Mouse (Mus musculus) CH12.LX (cell line): ENCODE data around the gene Nrp2. TPM values are rescaled to one million over a fixed set of nuclear protein-coding genes. Genes with fewer than 3 reads are reported as not detected.

ENCODE experiments used
- DNase-seq: peaks from one replicate; pipeline ENCODE4 v3.0.0-alpha.2; 2013; ENCODE audit errors: extremely low read depth
- H3K27ac ChIP-seq: 2 replicates; pipeline ENCODE4 v1.5.1; 2012; ENCODE audit warnings: low read depth, mild to moderate bottlenecking, control low read depth, moderate library complexity; ENCODE audit not compliant: insufficient read depth
- H3K27me3 ChIP-seq: replicated peaks from 2 replicates; pipeline ENCODE3; 2012; ENCODE audit warnings: inconsistent platforms
- H3K36me3 ChIP-seq, 2 experiments: replicated peaks in 1 of 2; 2 replicates each; pipeline versions ENCODE3 to v1.6.1; 2012; ENCODE audit warnings: inconsistent platforms in 1 of 2, low read length in 1 of 2, mild to moderate bottlenecking in 1 of 2, mixed read lengths in 1 of 2, moderate library complexity in 1 of 2; ENCODE audit not compliant: control insufficient read depth in 1 of 2, insufficient read depth in 1 of 2
- H3K4me1 ChIP-seq, 2 experiments: 2 replicates each; pipeline ENCODE4 v1.6.1; 2012; ENCODE audit warnings: inconsistent platforms in 1 of 2, moderate library complexity in 1 of 2; ENCODE audit not compliant: insufficient read depth in 2 of 2, control insufficient read depth in 1 of 2
- H3K4me2 ChIP-seq: 2 replicates; pipeline ENCODE4 v1.6.1; 2012; ENCODE audit warnings: low read depth, mild to moderate bottlenecking, control low read depth; ENCODE audit not compliant: poor library complexity, insufficient read depth, severe bottlenecking
- H3K4me3 ChIP-seq, 3 experiments: fragments of 150-350 bp in 1 of 3; sonication (generic) in 1 of 3; replicated peaks in 1 of 3; 2 replicates each; pipeline versions ENCODE3 to v1.5.1; 2011 to 2012; ENCODE audit warnings: low read depth in 2 of 3, low read length in 2 of 3, mild to moderate bottlenecking in 2 of 3, moderate library complexity in 2 of 3, control low read depth in 1 of 3, improper control_type of control experiment in 1 of 3, inconsistent platforms in 1 of 3, mixed read lengths in 1 of 3; ENCODE audit not compliant: poor library complexity in 1 of 3
- H3K79me2 ChIP-seq: replicated peaks from 2 replicates; pipeline ENCODE4 v1.6.1; 2012; ENCODE audit warnings: mild to moderate bottlenecking, moderate library complexity; ENCODE audit not compliant: control insufficient read depth, poor library complexity, insufficient read depth, severe bottlenecking; ENCODE audit errors: extremely low read depth
- H3K9ac ChIP-seq: 2 replicates; pipeline ENCODE4 v1.6.1; 2012; ENCODE audit warnings: low read depth, mild to moderate bottlenecking, control low read depth, moderate library complexity; ENCODE audit not compliant: insufficient read depth
- H3K9me3 ChIP-seq: replicated peaks from 2 replicates; pipeline ENCODE3; 2012; ENCODE audit warnings: low read length, inconsistent platforms, mixed read lengths
- BHLHE40 ChIP-seq: IDR thresholded peaks from 2 replicates; pipeline ENCODE4 v1.6.1; 2011; ENCODE audit warnings: mild to moderate bottlenecking, low read depth, low read length, improper control_type of control experiment
- E2F4 ChIP-seq: IDR thresholded peaks from 2 replicates; pipeline ENCODE4 v1.6.1; 2011; ENCODE audit warnings: low read depth, low read length, improper control_type of control experiment; ENCODE audit not compliant: insufficient replicate concordance
- ETS1 ChIP-seq: conservative IDR thresholded peaks from 2 replicates; pipeline ENCODE4 v1.6.1; 2012; ENCODE audit warnings: low read depth, mild to moderate bottlenecking, inconsistent platforms, low read length, improper control_type of control experiment, moderate library complexity
- GABPA ChIP-seq: IDR thresholded peaks from 2 replicates; pipeline ENCODE4 v1.6.1; 2012; ENCODE audit warnings: low read depth, low read length, improper control_type of control experiment, inconsistent platforms; ENCODE audit not compliant: insufficient replicate concordance
- HCFC1 ChIP-seq: IDR thresholded peaks from 2 replicates; pipeline ENCODE4 v1.6.1; 2012; ENCODE audit warnings: low read depth, mild to moderate bottlenecking, inconsistent platforms, low read length, improper control_type of control experiment
- JUN ChIP-seq: IDR thresholded peaks from 2 replicates; pipeline ENCODE4 v1.6.1; 2011; ENCODE audit warnings: low read depth, mild to moderate bottlenecking, low read length, improper control_type of control experiment, moderate library complexity; ENCODE audit not compliant: insufficient read depth
- MAFK ChIP-seq: IDR thresholded peaks from 2 replicates; pipeline ENCODE4 v1.6.1; 2011; ENCODE audit warnings: low read length, improper control_type of control experiment; ENCODE audit not compliant: insufficient replicate concordance
- MAX ChIP-seq: IDR thresholded peaks from 2 replicates; pipeline ENCODE4 v1.6.1; 2011; ENCODE audit warnings: low read length, improper control_type of control experiment
- MEF2A ChIP-seq: IDR thresholded peaks from 2 replicates; pipeline ENCODE4 v1.6.1; 2014; ENCODE audit warnings: low read depth, mild to moderate bottlenecking, inconsistent platforms, low read length, improper control_type of control experiment, borderline replicate concordance
- TBP ChIP-seq: conservative IDR thresholded peaks from 2 replicates; pipeline ENCODE4 v1.6.1; 2011; ENCODE audit warnings: low read depth, low read length, improper control_type of control experiment
- TCF12 ChIP-seq: IDR thresholded peaks from 2 replicates; pipeline ENCODE4 v1.6.1; 2014; ENCODE audit warnings: low read depth, mild to moderate bottlenecking, inconsistent platforms, low read length, improper control_type of control experiment
- UBTF ChIP-seq: IDR thresholded peaks from 2 replicates; pipeline ENCODE4 v1.6.1; 2012; ENCODE audit warnings: low read depth, mild to moderate bottlenecking, inconsistent platforms, low read length, improper control_type of control experiment, moderate library complexity
- ZC3H11A ChIP-seq: IDR thresholded peaks from 2 replicates; pipeline ENCODE4 v1.6.1; 2012; ENCODE audit warnings: low read depth, mild to moderate bottlenecking, inconsistent platforms, low read length, improper control_type of control experiment
- ZNF384 ChIP-seq: IDR thresholded peaks from 2 replicates; pipeline ENCODE4 v1.6.1; 2012; ENCODE audit warnings: low read depth, low read length, improper control_type of control experiment, inconsistent platforms
- dilution Hi-C: fragments of 300-500 bp; cut with MboI; formaldehyde crosslinking; loops from 2 replicates; pipeline ENCODE4 v1.14.3; 2020; ENCODE audit warnings: low sequenced_read_pairs; ENCODE audit not compliant: extremely low pct_unique_long_range_greater_than_20kb, extremely low pct_ligation_motif_present
- in situ Hi-C: fragments of 300-500 bp; cut with MboI; formaldehyde crosslinking; loops from 3 replicates; pipeline ENCODE4 v1.14.3; 2019; ENCODE audit warnings: low sequenced_read_pairs, low pct_ligation_motif_present, low pct_unique_long_range_greater_than_20kb, mixed read lengths
- polyA plus RNA-seq: library from polyadenylated mRNA; unstranded; fragments of >175 nt; gene quantifications from 2 replicates; pipeline ENCODE4 v1.2.1, GENCODE M21; 2012; ENCODE audit warnings: low read depth; ENCODE audit not compliant: insufficient read length
- total RNA-seq, 2 experiments: library from RNA; depleted of rRNA; stranded (reverse); fragments of 300-350 nt in 1 of 2; fragments of >200 nt in 1 of 2; gene quantifications; 2 replicates each; pipeline ENCODE4 v1.2.3; 2012 to 2014

Gene Nrp2
- total and polyA plus RNA-seq, 3 experiments: 16.4 to 24.4 (median 17.3) TPM

- H3K4me2 ChIP-seq: no peak overlapping the region
- H3K27ac ChIP-seq: no peak overlapping the region
- no peak overlapping the region for H3K4me3 ChIP-seq
- no peaks in the 10 kb centered on the region for H3K36me3 ChIP-seq
- H3K9ac ChIP-seq: no peak overlapping the region
- H3K27me3 ChIP-seq: no peaks in the 10 kb centered on the region
- dilution Hi-C loops (no loop called here), in situ Hi-C loops (no loop called here)
- H3K79me2 ChIP-seq: no peaks in the 10 kb centered on the region
- no peaks in the 10 kb centered on the region for H3K9me3 ChIP-seq
- no peak for DNase-seq
- H3K4me1 ChIP-seq: peaks cover 0 to 4% of the 10 kb centered on the region in 2 experiments; a peak in 1 of 4 replicates
- TF ChIP-seq GABPA: no peak
- peak; percentile 31; the same call in 1 of the 2 replicates for TF ChIP-seq MAX
These were observed 123.0 kb downstream of the Nrp2 start for GRCm38 (mm10) chr1:62825822-62826765.

GRCm38 (mm10) chr1:62827316-62827715 is 124.2 kb downstream of the Nrp2 start:
- dilution Hi-C loops (no loop called here), in situ Hi-C loops (no loop called here)
- Histone ChIP-seq H3K27me3 (no peaks in the 10 kb centered on the region), H3K27ac (no peak overlapping the region), H3K4me2 (no peak overlapping the region), H3K36me3 (no peaks in the 10 kb centered on the region), H3K9ac (no peak overlapping the region), H3K4me1 (no peaks in the 10 kb centered on the region), H3K9me3 (no peaks in the 10 kb centered on the region), H3K79me2 (no peaks in the 10 kb centered on the region), H3K4me3 (no peak overlapping the region)
- DNase-seq: no peak
- TF ChIP-seq JUN (no peak), TCF12 (no peak), MEF2A (no peak), E2F4 (no peak), MAFK (no peak), ZC3H11A (no peak), HCFC1 (no peak), ETS1 (no peak), BHLHE40 (no peak), ZNF384 (no peak), GABPA (no peak), UBTF (no peak), TBP (no peak)
